Mouse (Mus musculus) stomach, postnatal 0 days (tissue): ENCODE measurements at regions not wholly inside any gene's neighbourhood (a gene's known extent, or its start where the extent isn't known, plus 50 kb on each side); places are given as distances from the start of the nearest gene placed in this dataset.

Experiments
- CTCF ChIP-seq: IDR thresholded peaks from 2 replicates; pipeline ENCODE4 v1.5.1; 2016; ENCODE audit warnings: antibody characterized with exemption, low read depth, mild to moderate bottlenecking, moderate library complexity
- EP300 ChIP-seq: optimal IDR thresholded peaks from 2 replicates; pipeline ENCODE3; 2016; ENCODE audit warnings: antibody characterized with exemption

DNA sequence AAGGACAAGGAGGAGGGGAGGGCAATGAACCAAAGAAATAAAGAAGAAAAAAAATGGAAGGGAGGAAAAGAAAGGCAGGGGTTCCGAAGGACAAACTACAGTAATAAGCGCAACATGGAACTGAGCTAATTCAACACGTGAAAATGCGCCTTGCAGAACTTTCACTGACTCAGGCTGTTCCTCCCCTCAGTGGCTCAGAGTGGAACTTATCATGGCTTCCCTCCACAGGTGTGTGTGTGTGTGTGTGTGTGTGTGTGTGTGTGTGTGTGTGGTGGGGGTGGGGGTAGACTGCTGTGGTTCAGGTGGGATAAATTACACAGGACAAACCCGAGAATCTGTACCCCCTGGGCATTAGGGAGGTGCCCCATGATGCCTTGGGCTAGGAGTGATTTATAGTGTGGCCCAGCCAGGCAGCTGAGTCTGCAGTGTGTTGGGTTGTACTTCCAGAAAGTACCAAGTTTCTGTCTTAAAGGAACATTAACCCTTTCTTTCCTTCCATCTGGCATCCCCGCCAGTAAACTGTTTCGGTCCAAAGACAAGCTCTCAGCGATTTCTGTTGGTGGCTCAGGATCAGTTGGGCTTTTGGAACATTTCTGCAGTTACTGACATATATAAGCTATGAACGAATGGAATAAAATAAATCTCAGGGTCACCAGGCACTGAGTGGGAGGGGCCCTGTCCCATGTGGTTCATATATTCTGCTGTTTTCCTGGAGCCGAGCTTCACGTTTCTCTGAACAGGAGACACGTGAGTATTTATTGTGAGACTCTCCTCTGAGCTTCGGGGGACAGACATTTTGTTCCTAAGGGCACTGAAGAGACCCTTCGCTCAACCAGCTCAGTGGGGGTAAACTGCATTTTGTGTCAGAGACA, 71.1 kb upstream of the Lnx1 start:
- TF ChIP-seq CTCF (no peak), EP300 (no peak)
